Mouse (Mus musculus) layer of hippocampus, postnatal 14 days (tissue): ENCODE data around the gene Cradd. TPM values are rescaled to one million over a fixed set of nuclear protein-coding genes. Genes with fewer than 3 reads are reported as not detected.

Experiments used
- DNase-seq, 2 experiments: peaks; one replicate each; pipeline ENCODE4 v3.0.0; 2021 to 2022; ENCODE audit warnings: low spot score in 2 of 2, mixed read lengths in 1 of 2
- total RNA-seq, 2 experiments: library from RNA; stranded (reverse); gene quantifications; 2 replicates each; pipeline ENCODE4 v1.2.3; 2021

The Cradd gene
- total RNA-seq, 2 experiments from 2014 or later: 6.6 TPM

- DNase-seq: no peak
These were observed 14.9 kb downstream of the Cradd start for GRCm38 (mm10) chr10:95308991-95309390.

GRCm38 (mm10) chr10:95307916-95308315, 16.0 kb downstream of the Cradd start:
- no peak for DNase-seq

- no peak for DNase-seq
These were observed 16.9 kb downstream of the Cradd start for GRCm38 (mm10) chr10:95306824-95307552.

GRCm38 (mm10) chr10:95304240-95304639, 19.7 kb downstream of the Cradd start:
- no peak for DNase-seq

- DNase-seq: no peak
These were observed 21.4 kb downstream of the Cradd start for GRCm38 (mm10) chr10:95302211-95303163.

- DNase-seq: no peak
These were observed 23.6 kb downstream of the Cradd start for GRCm38 (mm10) chr10:95300178-95300793.

GRCm38 (mm10) chr10:95299808-95300133, 24.2 kb downstream of the Cradd start:
- DNase-seq: no peak

GRCm38 (mm10) chr10:95299010-95299807, 24.7 kb downstream of the Cradd start:
- no peak for DNase-seq

- DNase-seq: no peak
These were observed 25.4 kb downstream of the Cradd start for GRCm38 (mm10) chr10:95298504-95298903.

GRCm38 (mm10) chr10:95297690-95298104, 26.2 kb downstream of the Cradd start:
- no peak for DNase-seq

- DNase-seq: no peak
These were observed 26.9 kb downstream of the Cradd start for GRCm38 (mm10) chr10:95297024-95297423.

GRCm38 (mm10) chr10:95293261-95293660, 30.7 kb downstream of the Cradd start:
- no peak for DNase-seq

GRCm38 (mm10) chr10:95292269-95292668, 31.7 kb downstream of the Cradd start:
- DNase-seq: no peak

GRCm38 (mm10) chr10:95291133-95291876, 32.6 kb downstream of the Cradd start:
- no peak for DNase-seq

GRCm38 (mm10) chr10:95289819-95290218, 34.1 kb downstream of the Cradd start:
- DNase-seq: peak in 1 of 2 experiments; percentile 52

GRCm38 (mm10) chr10:95288206-95288605, 35.7 kb downstream of the Cradd start:
- DNase-seq: no peak

- DNase-seq: no peak
These were observed 36.6 kb downstream of the Cradd start for GRCm38 (mm10) chr10:95287351-95287750.

GRCm38 (mm10) chr10:95283434-95283833, 40.5 kb downstream of the Cradd start:
- no peak for DNase-seq

GRCm38 (mm10) chr10:95281996-95282395, 41.9 kb downstream of the Cradd start:
- no peak for DNase-seq

- no peak for DNase-seq
These were observed 42.4 kb downstream of the Cradd start for GRCm38 (mm10) chr10:95281466-95281990.
